Mouse (Mus musculus) ES-Bruce4 (cell line): ENCODE data around the gene Cntf. TPM values are rescaled to one million over a fixed set of nuclear protein-coding genes. Genes with fewer than 3 reads are reported as not detected.

Source experiments
- H3K27ac ChIP-seq: 2 replicates; pipeline ENCODE4 v1.5.1; 2012; ENCODE audit warnings: low read length, inconsistent platforms; ENCODE audit not compliant: insufficient read depth
- H3K27me3 ChIP-seq: 2 replicates; pipeline ENCODE4 v1.6.1; 2012; ENCODE audit warnings: mild to moderate bottlenecking, low read length, inconsistent platforms; ENCODE audit not compliant: control insufficient read depth, poor library complexity, insufficient read depth, severe bottlenecking
- H3K36me3 ChIP-seq: 2 replicates; pipeline ENCODE4 v1.6.1; 2012; ENCODE audit warnings: inconsistent platforms, mild to moderate bottlenecking, low read length, moderate library complexity; ENCODE audit not compliant: control insufficient read depth, poor library complexity, insufficient read depth, severe bottlenecking
- H3K4me1 ChIP-seq: one replicate; pipeline ENCODE4 v1.8.1; 2011; ENCODE audit warnings: low read length; ENCODE audit not compliant: control insufficient read depth, insufficient read depth
- H3K4me3 ChIP-seq: 2 replicates; pipeline ENCODE4 v1.5.1; 2011; ENCODE audit warnings: low read depth, mild to moderate bottlenecking, low read length
- H3K9ac ChIP-seq: 2 replicates; pipeline ENCODE4 v1.6.1; 2012; ENCODE audit warnings: low read depth, mild to moderate bottlenecking, inconsistent platforms; ENCODE audit not compliant: poor library complexity, severe bottlenecking
- H3K9me3 ChIP-seq: replicated peaks from 2 replicates; pipeline ENCODE4 v1.6.1; 2012; ENCODE audit warnings: mild to moderate bottlenecking, low read length, inconsistent platforms; ENCODE audit not compliant: control insufficient read depth, poor library complexity, insufficient read depth, severe bottlenecking
- CTCF ChIP-seq: IDR thresholded peaks from one replicate; pipeline ENCODE4 v1.8.1; 2011; ENCODE audit warnings: low read depth, low read length
- EP300 ChIP-seq: IDR thresholded peaks from 2 replicates; pipeline ENCODE4 v1.6.1; 2011; ENCODE audit warnings: low read depth, low read length; ENCODE audit not compliant: insufficient read depth
- POLR2A ChIP-seq: IDR thresholded peaks from one replicate; pipeline ENCODE4 v1.8.1; 2011; ENCODE audit warnings: low read length; ENCODE audit not compliant: insufficient read depth
- polyA plus RNA-seq: library from polyadenylated mRNA; stranded (reverse); fragments of >200 nt; gene quantifications from 2 replicates; pipeline ENCODE4 v1.2.4, GENCODE M21; 2011; ENCODE audit warnings: low read depth; ENCODE audit not compliant: missing spikeins, insufficient read depth, insufficient read length

Gene Cntf
- polyA plus RNA-seq, 1 experiment, result 6.4 TPM

DNA sequence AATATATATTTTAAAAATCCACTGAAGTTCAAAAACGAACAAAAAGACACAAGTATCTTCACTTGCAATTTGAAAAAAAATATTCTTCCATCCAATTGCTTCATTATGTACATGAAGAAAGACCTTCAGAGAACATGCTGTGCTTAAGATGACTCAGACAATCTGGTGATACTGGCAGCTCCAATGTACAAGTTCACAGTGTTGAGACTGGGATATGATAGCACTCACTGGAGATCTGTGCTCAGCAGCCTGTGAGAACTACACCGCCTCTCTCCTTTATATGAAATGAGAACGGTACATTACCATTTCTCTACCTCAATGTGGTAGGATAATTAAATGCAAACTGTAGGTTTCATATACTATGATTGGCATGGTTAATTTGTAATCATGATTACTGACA is 37.4 kb upstream of the Cntf start:
- H3K9ac ChIP-seq, result no peak overlapping the region
- no peaks in the 10 kb centered on the region for H3K36me3 ChIP-seq
- no peak overlapping the region for H3K4me3 ChIP-seq
- no peaks in the 10 kb centered on the region for H3K9me3 ChIP-seq
- H3K27ac ChIP-seq, result no peak overlapping the region
- TF ChIP-seq POLR2A (no peak), CTCF (no peak)
- no peaks in the 10 kb centered on the region for H3K4me1 ChIP-seq
- H3K27me3 ChIP-seq, result no peaks in the 10 kb centered on the region

DNA sequence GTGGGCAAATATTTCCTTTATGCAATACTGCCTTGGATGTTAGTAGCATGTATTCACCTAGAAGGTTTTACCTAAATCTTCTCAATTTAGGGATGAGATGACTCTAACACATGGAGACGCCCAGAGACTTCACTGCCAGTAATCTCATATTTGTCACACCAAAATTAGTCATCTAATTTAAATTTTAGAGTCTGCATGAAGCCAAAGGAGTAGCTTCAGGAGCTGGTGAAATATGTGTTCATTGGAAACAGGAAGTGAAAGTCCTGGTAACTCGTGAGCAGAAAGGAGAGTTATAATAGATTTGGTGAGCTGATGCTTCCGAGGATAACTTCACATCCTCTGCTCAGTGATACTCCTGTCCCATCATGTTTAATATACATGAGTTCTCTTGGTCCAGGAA is 35.6 kb upstream of the Cntf start:
- Histone ChIP-seq H3K9ac (no peak overlapping the region), H3K4me1 (no peaks in the 10 kb centered on the region), H3K36me3 (no peaks in the 10 kb centered on the region), H3K27me3 (no peaks in the 10 kb centered on the region), H3K27ac (no peak overlapping the region), H3K4me3 (no peak overlapping the region), H3K9me3 (no peaks in the 10 kb centered on the region)
- TF ChIP-seq CTCF (no peak), EP300 (no peak)

DNA sequence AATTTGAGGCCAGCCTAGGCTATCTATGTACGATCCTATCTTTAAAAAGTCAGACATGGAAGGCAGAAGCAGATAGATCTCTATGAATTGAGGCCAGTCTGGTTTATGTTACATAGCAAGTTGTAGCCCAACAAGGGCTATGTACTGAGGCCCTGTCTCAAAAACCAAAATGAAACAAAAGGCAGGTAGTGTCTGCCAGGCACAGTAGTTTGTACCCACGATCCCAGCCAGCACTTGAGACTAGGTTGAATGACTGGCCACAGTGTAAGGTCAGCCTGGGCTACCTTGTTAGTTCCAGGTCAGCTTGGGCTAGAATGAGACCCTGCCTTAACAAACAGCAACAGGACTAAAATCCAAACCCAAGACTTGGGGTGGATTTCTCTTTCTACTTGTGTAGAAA is 35.2 kb upstream of the Cntf start:
- Histone ChIP-seq H3K4me1 (no peaks in the 10 kb centered on the region), H3K27me3 (no peaks in the 10 kb centered on the region), H3K9ac (no peak overlapping the region), H3K36me3 (no peaks in the 10 kb centered on the region), H3K9me3 (no peaks in the 10 kb centered on the region), H3K27ac (no peak overlapping the region), H3K4me3 (no peak overlapping the region)
- TF ChIP-seq EP300 (no peak), POLR2A (no peak), CTCF (no peak)

DNA sequence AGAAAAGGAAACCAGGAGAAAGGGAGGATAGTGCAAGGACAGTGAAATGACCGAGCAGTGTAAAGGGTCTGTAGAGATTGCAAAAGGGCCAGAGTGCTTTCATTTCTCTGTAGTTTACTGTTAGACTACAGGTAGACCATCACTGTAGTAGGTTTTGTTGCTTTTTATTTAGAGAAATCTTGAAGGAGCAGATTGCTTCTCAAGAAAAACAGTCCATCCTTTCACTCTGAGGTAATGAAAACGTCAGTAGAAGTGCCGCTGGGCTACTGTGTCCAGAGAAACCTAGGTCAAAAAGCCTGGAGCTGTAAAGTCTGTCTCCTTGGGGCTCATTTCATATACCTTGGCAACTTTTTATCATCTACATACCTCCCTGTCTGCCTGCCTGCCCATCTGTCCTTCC is 33.6 kb upstream of the Cntf start:
- H3K27ac ChIP-seq, result no peak overlapping the region
- H3K27me3 ChIP-seq, result no peaks in the 10 kb centered on the region
- no peak for TF ChIP-seq EP300
- no peak for TF ChIP-seq CTCF
- TF ChIP-seq POLR2A, result no peak
- no peaks in the 10 kb centered on the region for H3K4me1 ChIP-seq
- H3K9ac ChIP-seq, result no peak overlapping the region
- H3K36me3 ChIP-seq, result no peaks in the 10 kb centered on the region
- no peaks in the 10 kb centered on the region for H3K9me3 ChIP-seq
- no peak overlapping the region for H3K4me3 ChIP-seq

DNA sequence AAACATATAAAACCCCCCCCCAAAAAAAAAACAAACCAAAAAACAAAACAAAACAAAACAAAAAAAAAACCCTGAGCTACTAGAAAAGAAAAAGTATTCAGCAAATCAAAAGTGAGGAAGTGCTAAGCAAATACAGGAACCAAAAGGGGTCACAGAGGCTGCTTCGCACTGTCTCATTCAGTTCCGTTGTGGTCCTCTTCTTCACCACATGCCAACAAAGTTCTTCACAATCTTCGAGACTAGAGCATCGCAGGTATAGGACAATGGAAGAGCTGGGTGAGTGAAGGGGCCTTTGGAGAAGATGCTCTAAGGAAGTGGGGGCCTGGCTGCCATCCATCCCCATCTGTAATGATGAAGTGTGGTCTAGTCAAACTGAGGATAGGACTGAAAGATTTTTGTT is 33.0 kb upstream of the Cntf start:
- Histone ChIP-seq H3K4me1 (no peaks in the 10 kb centered on the region), H3K4me3 (no peak overlapping the region), H3K36me3 (no peaks in the 10 kb centered on the region), H3K27ac (no peak overlapping the region), H3K27me3 (no peaks in the 10 kb centered on the region), H3K9me3 (no peaks in the 10 kb centered on the region), H3K9ac (no peak overlapping the region)
- TF ChIP-seq EP300 (no peak), POLR2A (no peak), CTCF (no peak)

DNA sequence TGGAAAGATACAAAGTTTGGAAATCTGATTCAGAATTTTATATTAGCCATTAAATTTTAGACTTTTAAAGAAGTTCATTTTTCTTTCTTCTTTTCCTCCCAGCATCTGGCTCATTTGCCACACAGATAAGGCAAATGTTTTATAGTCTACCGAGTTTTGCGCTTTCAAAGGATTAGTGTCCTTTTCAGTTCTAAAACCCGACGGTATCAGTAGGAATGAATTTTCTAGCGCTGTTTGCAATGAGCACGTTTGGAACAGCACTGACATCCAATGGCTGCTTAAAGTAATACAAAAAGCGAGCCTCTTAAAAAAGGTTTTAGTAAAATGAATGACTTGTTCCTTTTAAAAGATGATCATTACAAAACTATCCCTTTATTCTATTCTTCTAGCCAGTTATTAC is 31.6 kb upstream of the Cntf start:
- Histone ChIP-seq H3K36me3 (no peaks in the 10 kb centered on the region), H3K4me1 (no peaks in the 10 kb centered on the region), H3K4me3 (peak overlapping the region; percentile 98; the same call in 1 of the 2 replicates), H3K27me3 (no peaks in the 10 kb centered on the region), H3K9ac (peak overlapping the region; percentile 87), H3K27ac (peak overlapping the region; percentile 94), H3K9me3 (no peaks in the 10 kb centered on the region)
- no peak for TF ChIP-seq POLR2A
- TF ChIP-seq EP300, result no peak
- no peak for TF ChIP-seq CTCF
